Mouse (Mus musculus): ENCODE data around the gene Zdhhc5. TPM values are rescaled to one million over a fixed set of nuclear protein-coding genes. Genes with fewer than 3 reads are reported as not detected.

The Zdhhc5 gene
- total RNA-seq (2023), result 10 to 100 TPM; 41.2 to 41.4 TPM

GRCm38 (mm10) chr2:84714811-84715561, at the start of gene Zdhhc5:
Zdhhc5 (minus strand) TSS chr2:84715180.

GRCm38 (mm10) chr2:84743561-84743960, 28.6 kb upstream of the Zdhhc5 start, which contains the start of gene Gm19426:
Gm19426 (minus strand) TSS chr2:84743655.

DNA sequence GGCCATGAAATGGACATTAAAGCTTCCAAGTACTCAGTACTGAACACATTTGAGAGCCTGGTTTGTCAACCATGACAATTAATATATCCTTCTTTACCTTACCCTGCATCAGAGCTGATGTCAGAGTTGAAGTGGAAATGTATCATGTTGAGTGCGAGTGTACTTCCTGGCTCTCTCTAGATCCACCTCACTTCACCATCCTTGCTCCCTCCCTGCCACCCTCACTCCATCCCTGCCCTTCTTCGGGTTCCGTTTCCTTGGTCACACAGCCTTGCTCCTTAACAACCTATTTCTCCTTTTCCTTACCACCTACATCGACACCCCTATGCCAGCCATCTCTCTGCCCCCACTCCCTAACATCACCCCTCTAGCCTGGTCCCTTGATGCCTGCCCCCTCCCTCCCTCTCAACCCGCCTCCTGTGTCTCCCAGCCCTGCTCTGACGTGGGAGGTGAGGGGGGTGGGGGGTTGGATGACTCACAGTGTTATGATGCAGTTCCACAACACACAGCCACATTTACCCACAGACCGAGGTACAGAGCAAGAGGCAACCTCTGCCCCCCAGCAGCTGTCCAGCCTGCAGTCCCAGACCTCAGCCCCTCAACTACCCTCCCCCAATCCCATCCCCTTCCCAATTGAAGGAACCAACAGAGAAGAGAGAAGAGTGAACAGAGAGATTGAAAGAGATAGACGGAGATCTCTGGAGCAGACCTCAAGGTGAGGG, 18.8 kb upstream of the Zdhhc5 start, which contains the start of gene Ypel4:
Gene Ypel4 (plus strand): TSS at position 480 of the 722 bp plus-strand sequence.

GRCm38 (mm10) chr2:84727172-84727858, 12.3 kb upstream of the Zdhhc5 start, which contains the start of gene Clp1:
Clp1 (minus strand) TSS chr2:84727350.

GRCm38 (mm10) chr2:84679016-84679415, 36.0 kb downstream of the Zdhhc5 start, which contains the start of gene Tmx2:
Tmx2 (minus strand) TSS chr2:84679140.

DNA sequence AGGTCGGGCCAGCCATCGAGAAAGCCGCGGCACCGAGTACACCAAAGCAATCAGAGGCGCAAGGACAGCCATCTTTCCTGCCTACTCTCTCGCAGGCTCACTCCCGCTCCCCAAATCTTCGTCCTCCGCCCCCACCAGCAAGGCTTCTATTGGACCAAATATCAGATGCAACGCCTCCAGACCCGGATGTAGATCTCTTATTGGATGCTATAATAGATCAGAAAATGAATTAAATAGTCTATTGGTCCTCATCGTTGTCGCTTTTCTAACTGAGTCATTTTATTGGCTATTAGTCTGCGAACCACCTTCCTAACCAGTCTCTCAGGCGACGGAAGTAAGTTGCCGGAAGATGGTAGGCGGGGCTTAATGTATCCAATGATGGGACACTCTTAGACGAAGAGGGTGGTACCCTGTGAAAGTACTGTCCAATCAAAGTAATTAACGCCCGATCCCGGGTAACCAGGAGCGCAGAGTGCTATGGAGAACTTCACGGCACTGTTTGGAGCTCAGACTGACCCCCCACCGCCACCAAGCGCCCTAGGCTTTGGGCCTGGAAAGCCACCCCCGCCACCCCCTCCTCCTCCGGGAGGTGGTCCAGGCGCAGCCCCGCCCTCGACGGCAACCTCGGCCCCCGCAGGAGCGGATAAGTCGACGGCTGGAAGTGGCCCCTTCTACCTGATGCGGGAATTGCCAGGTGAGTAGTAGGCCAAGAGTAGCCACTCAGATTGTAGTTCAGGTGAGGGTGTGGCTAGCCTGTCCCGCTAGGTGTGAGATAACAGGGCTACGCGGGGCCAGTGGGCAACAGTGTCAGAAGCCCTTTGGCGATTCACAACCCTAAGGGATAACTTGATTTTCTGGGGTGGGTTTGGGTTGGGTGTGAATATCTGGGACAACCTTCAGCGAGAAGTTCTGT, 36.8 kb downstream of the Zdhhc5 start, which contains the start of the genes Gm28635 and Med19:
Gene Gm28635 (minus strand): TSS at position 74 of the 913 bp plus-strand sequence.
Gene Med19 (plus strand): TSS at position 435 of the 913 bp plus-strand sequence.

GRCm38 (mm10) chr2:84670569-84670933, 44.4 kb downstream of the Zdhhc5 start, which contains the start of gene Selenoh:
Selenoh (minus strand) TSS chr2:84670770.

GRCm38 (mm10) chr2:84658806-84659205, 56.2 kb downstream of the Zdhhc5 start, which contains the start of gene Btbd18:
Btbd18 (plus strand) TSS chr2:84659079.

DNA sequence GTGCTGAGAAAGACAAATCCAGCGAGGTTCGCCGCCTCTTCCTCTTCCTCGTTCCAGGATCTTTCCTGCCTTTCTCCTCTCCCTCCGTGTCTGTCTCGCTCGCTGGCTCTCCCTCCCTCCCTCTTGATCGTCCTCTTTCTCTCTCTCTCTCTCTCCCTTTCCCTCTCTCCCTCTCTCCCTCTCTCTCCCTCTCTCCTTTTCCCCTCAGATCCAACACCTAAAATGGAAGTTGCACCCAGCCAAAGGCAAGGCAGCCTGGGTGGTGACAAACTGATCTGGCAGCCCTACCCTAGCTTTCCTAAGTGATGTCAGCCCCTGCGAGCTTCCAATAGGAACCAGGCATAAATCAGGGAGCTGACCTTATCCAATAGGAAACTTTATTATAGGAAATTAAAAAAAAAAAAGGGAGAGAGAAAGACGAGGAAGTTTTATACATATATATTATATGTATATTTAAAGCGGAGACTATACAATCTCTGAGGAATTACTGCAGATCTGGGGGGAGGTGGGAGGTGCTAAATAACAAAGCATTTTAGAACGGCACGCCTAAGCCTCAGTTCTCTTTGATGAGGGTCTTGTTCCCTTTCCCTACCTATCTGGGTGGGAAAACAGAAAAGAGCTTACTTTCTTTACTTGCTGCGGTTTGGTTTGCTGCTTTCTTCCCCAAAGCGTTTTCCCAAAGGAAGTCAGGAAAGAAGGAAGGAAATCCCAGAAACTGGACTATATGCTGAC, 64.3 kb downstream of the Zdhhc5 start, which contains the start of gene Ctnnd1:
Gene Ctnnd1 (minus strand): TSS at position 302 of the 732 bp plus-strand sequence.

Other genes with a start within 250 kb of the Zdhhc5 start
- 1 to 10 TPM; 5.0 to 5.1 TPM for gene Tfpi, start 238.4 kb downstream of the Zdhhc5 start, total RNA-seq (2023)
- gene Ctnnd1, start 64.4 kb downstream of the Zdhhc5 start, total RNA-seq (2023), result 10 to 100 TPM; 13.2 to 17.4 TPM
- under 1 TPM in 1 of 2 experiments, not detected in 1; 0.18 TPM for gene Btbd18, start 56.1 kb downstream of the Zdhhc5 start, total RNA-seq (2023)
- gene Selenoh, start 44.4 kb downstream of the Zdhhc5 start, total RNA-seq (2023), result 10 to 100 TPM; 46.1 to 47.8 TPM
- not detected for gene Gm28635, start 37.1 kb downstream of the Zdhhc5 start, total RNA-seq (2023)
- 10 to 100 TPM in 1 of 2 experiments, 1 to 10 TPM in 1; 8.3 to 10.0 TPM for gene Med19, start 36.8 kb downstream of the Zdhhc5 start, total RNA-seq (2023)
- 10 to 100 TPM; 16.9 to 22.5 TPM for gene Tmx2, start 36.0 kb downstream of the Zdhhc5 start, total RNA-seq (2023)
- 10 to 100 TPM; 16.9 to 19.8 TPM for gene Clp1, start 12.2 kb upstream of the Zdhhc5 start, total RNA-seq (2023)
- 1 to 10 TPM; 2.8 to 5.5 TPM for gene Ypel4, start 18.9 kb upstream of the Zdhhc5 start, total RNA-seq (2023)
- not detected for gene Gm19426, start 28.5 kb upstream of the Zdhhc5 start, total RNA-seq (2023)
- under 1 TPM; 0.38 to 0.55 TPM for gene Serping1, start 60.3 kb upstream of the Zdhhc5 start, total RNA-seq (2023)
- 10 to 100 TPM; 24.8 to 32.7 TPM for gene Ube2l6, start 83.6 kb upstream of the Zdhhc5 start, total RNA-seq (2023)
- gene Smtnl1, start 107.5 kb upstream of the Zdhhc5 start, total RNA-seq (2023), result not detected
- 1 to 10 TPM; 6.8 to 7.5 TPM for gene Timm10, start 111.8 kb upstream of the Zdhhc5 start, total RNA-seq (2023)
- 10 to 100 TPM; 12.0 to 18.7 TPM for gene Slc43a1, start 123.7 kb upstream of the Zdhhc5 start, total RNA-seq (2023)
- gene Rtn4rl2, start 171.5 kb upstream of the Zdhhc5 start, total RNA-seq (2023), result not detected
- gene Slc43a3, start 221.4 kb upstream of the Zdhhc5 start, total RNA-seq (2023), result 10 to 100 TPM; 56.8 to 83.3 TPM